Mouse (Mus musculus): ENCODE results near the gene Pes1.

DNA sequence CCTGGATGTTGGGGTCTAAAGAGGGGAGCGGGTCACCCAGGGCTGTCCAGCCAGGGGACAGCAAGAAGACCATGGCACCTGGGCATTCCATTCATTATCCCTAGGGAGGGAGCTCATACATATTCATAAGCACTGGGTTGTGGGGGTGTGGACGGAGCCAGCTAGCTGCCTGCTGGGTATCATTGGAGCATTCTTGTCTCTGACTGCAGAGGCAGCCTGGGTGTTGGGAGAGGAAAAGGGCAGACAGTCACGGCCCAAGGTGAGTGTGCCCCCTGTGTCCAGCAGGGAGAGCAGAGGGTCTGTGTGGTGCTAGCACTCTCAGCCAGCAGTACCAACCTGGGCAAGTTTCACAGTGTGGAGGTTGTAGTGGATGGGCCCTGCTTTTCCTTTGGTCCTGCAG lies 26.0 kb downstream of the Pes1 start:
- no peak for TF ChIP-seq POLR2A (IDR thresholded peaks at IDR 0.05; ENCODE audit: low read depth, low read length)
- TF ChIP-seq CTCF (IDR thresholded peaks at IDR 0.05; ENCODE audit: extremely low read depth, insufficient read length, insufficient replicate concordance, low read depth, low read length) = no peak

Measured in small intestine, adult 2 months (tissue).